Mouse (Mus musculus): ENCODE measurements around the gene Brd2. TPM values are rescaled to one million over a fixed set of nuclear protein-coding genes. Genes with fewer than 3 reads are reported as not detected.
"Not testable (repeated sequence)": the region's sequence is repeated elsewhere in the genome, so short reads cannot be mapped to it uniquely, and the experiment has no call there.

Brd2 gene
- 104 and 112 TPM in 2 replicates for polyA plus RNA-seq (2015; fragmentation: Nextera tagmentation; extraction: Ambion mirVana)

- Histone ChIP-seq H3K27me3 (no peaks in the 10 kb centered on the region), H3K4me3 (peak within 1 kb of the TSS; percentile 81), H3K4me1 (peaks cover 24% of the 10 kb centered on the region), H3K9me3 (no peaks in the 10 kb centered on the region), H3K36me3 (peaks cover 12% of the 10 kb centered on the region), H3K27ac (peak within 1 kb of the TSS; percentile 99), H3K9ac (peak within 1 kb of the TSS; percentile 85), H3K4me2 (peak within 1 kb of the TSS; percentile 61)
- peak; percentile 66 for ATAC-seq (ENCODE audit: insufficient number of reproducible peaks, low FRiP score, low TSS enrichment, low read depth)
- WGBS, result under 1% methylated on average over 71 of the region's 75 CpGs
Observed at GRCm38 (mm10) chr17:34122188-34122984, at the start of gene Brd2. Gene Brd2 (minus strand): TSS chr17:34122634.

GRCm38 (mm10) chr17:34170877-34171498 is 48.6 kb upstream of the Brd2 start:
- Histone ChIP-seq H3K27ac (no peak overlapping the region), H3K4me3 (no peak overlapping the region), H3K36me3 (no peaks in the 10 kb centered on the region), H3K4me1 (no peaks in the 10 kb centered on the region), H3K9me3 (no peaks in the 10 kb centered on the region), H3K4me2 (no peak overlapping the region), H3K27me3 (0 out of 2 replicates have a peak, but pooled peaks cover 9% of the 10 kb centered on the region), H3K9ac (no peak overlapping the region)
- ATAC-seq (ENCODE audit: insufficient number of reproducible peaks, low FRiP score, low TSS enrichment, low read depth), result no peak
- WGBS, result 38% methylated on average over 13 of the region's 13 CpGs

GRCm38 (mm10) chr17:34170487-34170876 is 48.0 kb upstream of the Brd2 start:
- WGBS, result 25% methylated on average over 4 of the region's 4 CpGs
- no peak overlapping the region for H3K27ac ChIP-seq
- H3K36me3 ChIP-seq, result no peaks in the 10 kb centered on the region
- H3K9ac ChIP-seq, result no peak overlapping the region
- no peak for ATAC-seq (ENCODE audit: insufficient number of reproducible peaks, low FRiP score, low TSS enrichment, low read depth)
- H3K4me2 ChIP-seq, result no peak overlapping the region
- no peaks in the 10 kb centered on the region for H3K4me1 ChIP-seq
- no peak overlapping the region for H3K4me3 ChIP-seq
- no peaks in the 10 kb centered on the region for H3K9me3 ChIP-seq
- 0 out of 2 replicates have a peak, but pooled peaks cover 9% of the 10 kb centered on the region for H3K27me3 ChIP-seq

GRCm38 (mm10) chr17:34169279-34169678 is 46.8 kb upstream of the Brd2 start:
- WGBS, result 2% methylated on average over 2 of the region's 2 CpGs
- no peak for ATAC-seq (ENCODE audit: insufficient number of reproducible peaks, low FRiP score, low TSS enrichment, low read depth)
- Histone ChIP-seq H3K4me3 (no peak overlapping the region), H3K9ac (no peak overlapping the region), H3K9me3 (no peaks in the 10 kb centered on the region), H3K27me3 (0 out of 2 replicates have a peak, but pooled peaks cover 9% of the 10 kb centered on the region), H3K36me3 (no peaks in the 10 kb centered on the region), H3K4me1 (no peaks in the 10 kb centered on the region), H3K27ac (no peak overlapping the region), H3K4me2 (no peak overlapping the region)

- no peak overlapping the region for H3K9ac ChIP-seq
- ATAC-seq (ENCODE audit: insufficient number of reproducible peaks, low FRiP score, low TSS enrichment, low read depth), result no peak
- no peak overlapping the region for H3K4me2 ChIP-seq
- no peak overlapping the region for H3K27ac ChIP-seq
- no peaks in the 10 kb centered on the region for H3K4me1 ChIP-seq
- no peaks in the 10 kb centered on the region for H3K9me3 ChIP-seq
- no peaks in the 10 kb centered on the region for H3K36me3 ChIP-seq
- WGBS, result 88% methylated on average over 6 of the region's 6 CpGs
- H3K4me3 ChIP-seq, result no peak overlapping the region
- H3K27me3 ChIP-seq, result 0 out of 2 replicates have a peak, but pooled peaks cover 2% of the 10 kb centered on the region
Observed at GRCm38 (mm10) chr17:34165033-34165730, 42.7 kb upstream of the Brd2 start.

- Histone ChIP-seq H3K4me3 (no peak overlapping the region), H3K27me3 (0 out of 2 replicates have a peak, but pooled peaks cover 2% of the 10 kb centered on the region), H3K9ac (no peak overlapping the region), H3K4me2 (no peak overlapping the region), H3K9me3 (no peaks in the 10 kb centered on the region), H3K27ac (no peak overlapping the region), H3K4me1 (no peaks in the 10 kb centered on the region), H3K36me3 (no peaks in the 10 kb centered on the region)
- ATAC-seq (ENCODE audit: insufficient number of reproducible peaks, low FRiP score, low TSS enrichment, low read depth), result no peak
- WGBS, result 42% methylated on average over 9 of the region's 9 CpGs
Observed at GRCm38 (mm10) chr17:34164202-34164895, 41.9 kb upstream of the Brd2 start.

- no peak overlapping the region for H3K27ac ChIP-seq
- ATAC-seq (ENCODE audit: insufficient number of reproducible peaks, low FRiP score, low TSS enrichment, low read depth), result no peak
- H3K4me3 ChIP-seq, result no peak overlapping the region
- WGBS, result 41% methylated on average over 5 of the region's 5 CpGs
- no peaks in the 10 kb centered on the region for H3K4me1 ChIP-seq
- H3K9me3 ChIP-seq, result no peaks in the 10 kb centered on the region
- no peak overlapping the region for H3K4me2 ChIP-seq
- H3K9ac ChIP-seq, result no peak overlapping the region
- no peaks in the 10 kb centered on the region; the same call in 1 of the 2 replicates for H3K27me3 ChIP-seq
- H3K36me3 ChIP-seq, result no peaks in the 10 kb centered on the region
Observed at GRCm38 (mm10) chr17:34155534-34155933, 33.1 kb upstream of the Brd2 start.

GRCm38 (mm10) chr17:34152923-34153322 is 30.5 kb upstream of the Brd2 start, which contains the start of gene H2-DMb1:
Gene H2-DMb1 (plus strand): TSS chr17:34153072.
- Histone ChIP-seq H3K27me3 (no peaks in the 10 kb centered on the region), H3K4me2 (no peak within 1 kb of the TSS), H3K9ac (no peak within 1 kb of the TSS), H3K4me1 (no peaks in the 10 kb centered on the region), H3K27ac (no peak within 1 kb of the TSS), H3K9me3 (no peaks in the 10 kb centered on the region), H3K36me3 (no peaks in the 10 kb centered on the region), H3K4me3 (no peak within 1 kb of the TSS)
- ATAC-seq (ENCODE audit: insufficient number of reproducible peaks, low FRiP score, low TSS enrichment, low read depth), result peak; percentile 63; the same call in 1 of the 2 replicates
- WGBS, result 64% methylated on average over 4 of the region's 4 CpGs

GRCm38 (mm10) chr17:34144960-34145371 is 22.5 kb upstream of the Brd2 start:
- Histone ChIP-seq H3K4me3 (no peak overlapping the region), H3K9me3 (no peaks in the 10 kb centered on the region), H3K27me3 (peaks cover 19% of the 10 kb centered on the region), H3K36me3 (no peaks in the 10 kb centered on the region), H3K4me2 (no peak overlapping the region), H3K9ac (no peak overlapping the region), H3K27ac (no peak overlapping the region), H3K4me1 (peaks cover 12% of the 10 kb centered on the region)
- WGBS, result 73% methylated on average over 3 of the region's 3 CpGs
- ATAC-seq (ENCODE audit: insufficient number of reproducible peaks, low FRiP score, low TSS enrichment, low read depth), result no peak

- ATAC-seq (ENCODE audit: insufficient number of reproducible peaks, low FRiP score, low TSS enrichment, low read depth); H3K9me3 ChIP-seq; H3K4me3 ChIP-seq; H3K9ac ChIP-seq; H3K27ac ChIP-seq; H3K4me2 ChIP-seq; H3K36me3 ChIP-seq: not testable (repeated sequence)
- peaks cover 25% of the 10 kb centered on the region for H3K27me3 ChIP-seq
- peaks cover 18% of the 10 kb centered on the region for H3K4me1 ChIP-seq
- 90% methylated on average over 4 of the region's 4 CpGs for WGBS
Observed at GRCm38 (mm10) chr17:34144221-34144620, 21.8 kb upstream of the Brd2 start.

- Histone ChIP-seq H3K36me3 (no peaks in the 10 kb centered on the region), H3K4me1 (peaks cover 21% of the 10 kb centered on the region), H3K27me3 (peaks cover 33% of the 10 kb centered on the region), H3K9me3 (no peaks in the 10 kb centered on the region), H3K27ac (no peak overlapping the region), H3K4me3 (no peak overlapping the region), H3K9ac (no peak overlapping the region), H3K4me2 (no peak overlapping the region)
- ATAC-seq (ENCODE audit: insufficient number of reproducible peaks, low FRiP score, low TSS enrichment, low read depth), result no peak
- WGBS, result 73% methylated on average over 4 of the region's 5 CpGs
Observed at GRCm38 (mm10) chr17:34143461-34143860, 21.0 kb upstream of the Brd2 start.

Measured in limb, embryonic 15.5 days (tissue).